Mouse (Mus musculus) hindbrain, embryonic 14.5 days (tissue): ENCODE results near the gene Dnmt1. TPM values are rescaled to one million over a fixed set of nuclear protein-coding genes. Genes with fewer than 3 reads are reported as not detected.

Experiments
- ATAC-seq: fragments of 200-750 bp; cut with Nextera tagmentation; 2 replicates; pipeline ENCODE4 v1.8.0; 2017; ENCODE audit warnings: moderate number of reproducible peaks, mild to moderate bottlenecking, moderate TSS enrichment, moderate library complexity; ENCODE audit not compliant: low FRiP score
- DNase-seq: peaks from one replicate; pipeline ENCODE4 v3.0.0-alpha.2; 2015; ENCODE audit warnings: low spot score
- H3K27ac ChIP-seq: fragments of 300-500 bp; sonication (generic); 2 replicates; pipeline ENCODE4 v1.5.1; 2014; ENCODE audit warnings: mild to moderate bottlenecking, moderate library complexity
- H3K27me3 ChIP-seq: fragments of 300-500 bp; sonication (generic); 2 replicates; pipeline ENCODE4 v1.6.1; 2014; ENCODE audit warnings: mild to moderate bottlenecking, low read length, mixed read lengths; ENCODE audit not compliant: control insufficient read depth, insufficient read depth
- H3K36me3 ChIP-seq: fragments of 300-500 bp; sonication (generic); replicated peaks from 2 replicates; pipeline ENCODE4 v1.6.1; 2014; ENCODE audit not compliant: control insufficient read depth, insufficient read depth
- H3K4me1 ChIP-seq: fragments of 300-500 bp; sonication (generic); replicated peaks from 2 replicates; pipeline ENCODE4 v1.6.1; 2014; ENCODE audit warnings: antibody characterized with exemption, low read length, mixed read lengths; ENCODE audit not compliant: control insufficient read depth, insufficient read depth
- H3K4me2 ChIP-seq: fragments of 300-500 bp; sonication (generic); replicated peaks from 2 replicates; pipeline ENCODE4 v1.6.1; 2014; ENCODE audit warnings: mild to moderate bottlenecking, moderate library complexity
- H3K4me3 ChIP-seq: fragments of 300-500 bp; sonication (generic); replicated peaks from 2 replicates; pipeline ENCODE4 v1.5.1; 2014; ENCODE audit warnings: mild to moderate bottlenecking, low read length
- H3K9ac ChIP-seq: fragments of 300-500 bp; sonication (generic); 2 replicates; pipeline ENCODE4 v1.6.1; 2014
- H3K9me3 ChIP-seq: fragments of 300-500 bp; sonication (generic); 2 replicates; pipeline ENCODE4 v1.6.1; 2016; ENCODE audit warnings: low read length; ENCODE audit not compliant: control insufficient read depth
- WGBS: fragments of 180-500 bp; shearing (Covaris S2); extraction: QIAGEN DNeasy Blood & Tissue Kit; methylation state at CpG from one replicate; pipeline ENCODE4 v1.1.7; 2014; 5-methylcytosine and 5-hydroxymethylcytosine counted together
- polyA plus RNA-seq: library from polyadenylated mRNA; unstranded; fragments of >200 nt; fragmentation: Nextera tagmentation; extraction: Ambion mirVana; gene quantifications from 2 replicates; pipeline ENCODE4 v1.2.1, GENCODE M21; 2014

The Dnmt1 gene
- polyA plus RNA-seq, 1 experiment from 2014 or later: 37.8 TPM

DNA sequence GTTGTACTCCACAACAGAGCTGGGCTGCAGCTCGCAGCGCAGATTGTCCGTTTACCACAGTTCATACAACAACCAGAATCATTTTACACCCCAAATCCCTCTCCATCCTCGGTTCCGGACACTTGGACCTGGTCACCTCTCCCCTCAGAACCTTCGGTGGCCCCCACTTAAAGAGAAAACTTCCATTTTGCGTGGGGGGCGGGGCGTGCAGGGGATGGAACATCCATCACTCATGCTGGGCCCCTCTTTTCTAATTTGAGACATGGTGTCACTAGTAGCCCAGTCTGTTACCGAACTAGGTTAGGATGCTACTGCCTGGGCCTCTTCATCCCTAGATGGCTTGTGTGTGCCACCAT lies 81.0 kb downstream of the Dnmt1 start:
- peak overlapping the region; percentile 34 for H3K4me3 ChIP-seq
- no peaks in the 10 kb centered on the region for H3K4me1 ChIP-seq
- peak overlapping the region; percentile 92 for H3K27ac ChIP-seq
- WGBS: 26% methylated on average over 10 of the region's 10 CpGs
- no peaks in the 10 kb centered on the region for H3K27me3 ChIP-seq
- H3K9ac ChIP-seq: peak overlapping the region; percentile 71
- no peak for DNase-seq
- peak; percentile 13 for ATAC-seq
- no peaks in the 10 kb centered on the region for H3K36me3 ChIP-seq
- H3K4me2 ChIP-seq: peak overlapping the region; percentile 66
- H3K9me3 ChIP-seq: no peaks in the 10 kb centered on the region

DNA sequence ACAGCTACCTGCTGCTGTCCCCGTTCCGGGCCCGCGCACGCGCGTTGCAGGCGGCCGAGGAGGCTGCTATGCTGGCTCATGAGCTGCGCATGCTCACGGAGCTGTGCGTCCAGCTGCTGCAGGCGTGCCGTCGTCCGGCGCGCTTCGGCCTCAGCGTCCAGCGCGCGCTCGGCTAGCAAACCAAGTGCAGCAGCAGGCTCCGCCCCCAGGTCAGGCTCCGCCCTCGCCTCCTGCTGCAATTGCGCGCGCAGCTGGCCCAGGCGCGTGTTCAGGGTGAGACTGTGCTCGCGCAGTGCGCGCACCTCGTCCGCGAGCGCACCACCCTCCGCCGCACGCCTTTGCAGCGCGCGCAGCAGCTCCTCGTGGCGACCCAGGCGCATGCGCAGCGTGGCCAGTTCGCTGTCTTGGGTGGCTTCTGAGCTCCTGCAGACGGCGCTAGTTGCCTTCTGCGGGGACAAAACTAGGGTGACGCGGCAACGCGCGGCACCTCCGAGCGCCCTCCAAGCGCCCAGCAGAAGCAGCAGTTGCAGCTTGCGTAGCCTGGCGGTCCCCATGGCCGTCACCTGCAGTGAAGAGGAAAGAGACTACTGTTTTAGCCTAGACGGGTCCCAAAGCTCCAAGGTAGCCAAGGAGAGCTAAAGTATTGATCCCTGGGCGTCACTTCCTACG lies 81.5 kb downstream of the Dnmt1 start:
- DNase-seq: peak; percentile 100

DNA sequence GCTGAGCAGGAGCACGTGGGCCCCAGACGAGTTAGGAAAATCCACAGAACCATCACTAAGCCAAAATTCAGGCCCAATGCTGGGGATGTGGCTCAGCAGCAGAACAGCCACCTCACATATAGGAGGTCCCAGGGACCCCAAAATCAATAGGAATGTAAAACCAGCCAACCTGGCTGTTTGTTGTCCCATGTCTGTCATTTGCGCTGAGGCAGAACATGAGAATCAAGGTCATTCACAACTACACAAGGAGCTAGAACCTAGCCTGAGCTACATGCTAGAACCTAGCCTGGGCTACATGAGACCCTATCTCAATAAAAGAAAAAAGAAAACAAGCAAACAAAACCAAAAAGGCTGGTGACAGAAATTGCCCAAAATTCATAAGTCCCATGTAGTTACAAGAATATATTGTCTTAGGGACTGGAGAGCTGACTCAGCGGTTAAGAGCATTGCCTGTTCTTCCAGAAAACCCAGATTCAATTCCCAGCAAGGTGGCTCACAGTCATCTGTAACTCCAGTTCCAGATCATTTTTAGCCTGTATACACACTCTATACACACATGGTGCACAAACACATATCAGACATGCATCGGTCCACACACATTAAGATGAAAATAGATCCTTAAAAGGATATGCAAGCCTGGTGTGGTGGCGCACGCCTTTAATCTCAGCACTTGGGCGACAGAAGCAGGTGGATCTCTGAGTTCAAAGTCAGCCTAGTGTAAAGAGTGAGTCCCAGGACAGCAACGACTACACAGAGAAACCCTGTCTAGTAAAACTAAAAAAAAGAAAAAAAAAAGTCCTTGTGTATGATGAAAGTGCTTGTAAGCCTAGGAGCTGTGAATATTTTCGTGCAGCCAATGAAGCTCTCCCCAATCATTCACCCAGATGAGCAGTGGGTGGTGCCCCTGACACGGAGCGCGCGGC lies 82.3 kb downstream of the Dnmt1 start:
- ATAC-seq: no peak

More for the DNA sequence above, 81.5 kb downstream of the Dnmt1 start:
- no peaks in the 10 kb centered on the region for H3K36me3 ChIP-seq
- peak; percentile 93 for ATAC-seq
- WGBS: under 1% methylated on average over 69 of the region's 69 CpGs
- H3K27ac ChIP-seq: peak overlapping the region; percentile 92
- no peaks in the 10 kb centered on the region for H3K9me3 ChIP-seq
- H3K9ac ChIP-seq: peak overlapping the region; percentile 71
- peak overlapping the region; percentile 34 for H3K4me3 ChIP-seq
- H3K27me3 ChIP-seq: no peaks in the 10 kb centered on the region
- peak overlapping the region; percentile 66 for H3K4me2 ChIP-seq
- no peaks in the 10 kb centered on the region for H3K4me1 ChIP-seq

DNA sequence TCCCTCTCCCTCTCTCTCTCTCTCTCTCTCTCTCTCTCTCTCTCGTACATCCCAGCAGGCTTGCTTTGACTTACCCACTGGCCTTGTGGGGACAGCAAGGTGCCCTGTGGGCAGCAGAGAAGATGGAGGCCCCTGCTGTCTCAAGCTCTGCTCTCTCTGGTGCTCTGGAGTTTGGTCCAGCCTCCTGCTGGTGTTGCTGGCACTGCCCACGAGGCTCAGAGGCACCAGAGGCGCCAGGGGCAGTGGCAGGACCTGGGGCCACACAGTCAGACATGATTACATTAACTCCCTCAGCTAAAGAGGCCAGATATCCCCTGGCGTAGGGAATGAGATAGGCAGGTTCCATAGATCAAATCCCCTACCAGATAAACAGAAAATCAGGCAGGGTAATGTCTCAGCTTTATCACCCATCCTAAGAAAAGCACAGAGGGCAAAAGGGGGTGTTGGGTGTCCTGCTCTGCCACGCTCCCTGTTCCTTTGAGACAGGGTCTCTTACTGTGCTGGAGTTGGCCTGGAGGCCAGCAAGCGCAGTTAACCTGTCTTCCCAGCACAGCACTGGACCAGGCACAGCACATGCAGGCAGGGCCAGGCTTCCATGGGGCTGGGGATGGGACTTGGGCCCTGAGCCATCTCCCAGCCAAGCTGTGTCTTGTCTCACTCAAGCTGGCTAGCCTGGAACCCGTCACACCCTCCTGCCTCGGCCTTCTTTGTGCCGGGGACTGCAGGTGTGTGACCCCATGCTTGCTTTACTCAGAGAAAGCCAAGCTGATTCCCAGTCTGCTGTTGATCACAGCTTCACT lies 83.2 kb downstream of the Dnmt1 start:
- Histone ChIP-seq H3K9me3 (no peaks in the 10 kb centered on the region), H3K4me3 (no peak overlapping the region), H3K36me3 (no peaks in the 10 kb centered on the region), H3K4me2 (no peak overlapping the region), H3K27ac (no peak overlapping the region), H3K27me3 (0 out of 2 replicates have a peak, but pooled peaks cover under 1% of the 10 kb centered on the region), H3K4me1 (no peaks in the 10 kb centered on the region), H3K9ac (no peak overlapping the region)
- 79% methylated on average over 8 of the region's 9 CpGs for WGBS
- no peak for DNase-seq
- ATAC-seq: no peak

More for the DNA sequence above, 82.3 kb downstream of the Dnmt1 start:
- H3K4me1 ChIP-seq: no peaks in the 10 kb centered on the region
- H3K4me2 ChIP-seq: peak overlapping the region; percentile 66
- 37% methylated on average over 14 of the region's 14 CpGs for WGBS
- no peaks in the 10 kb centered on the region for H3K9me3 ChIP-seq
- H3K4me3 ChIP-seq: peak overlapping the region; percentile 34
- H3K27me3 ChIP-seq: no peaks in the 10 kb centered on the region
- no peaks in the 10 kb centered on the region for H3K36me3 ChIP-seq
- H3K9ac ChIP-seq: peak overlapping the region; percentile 35; the same call in 1 of the 2 replicates
- H3K27ac ChIP-seq: peak overlapping the region; percentile 40; the same call in 1 of the 2 replicates
- no peak for DNase-seq

DNA sequence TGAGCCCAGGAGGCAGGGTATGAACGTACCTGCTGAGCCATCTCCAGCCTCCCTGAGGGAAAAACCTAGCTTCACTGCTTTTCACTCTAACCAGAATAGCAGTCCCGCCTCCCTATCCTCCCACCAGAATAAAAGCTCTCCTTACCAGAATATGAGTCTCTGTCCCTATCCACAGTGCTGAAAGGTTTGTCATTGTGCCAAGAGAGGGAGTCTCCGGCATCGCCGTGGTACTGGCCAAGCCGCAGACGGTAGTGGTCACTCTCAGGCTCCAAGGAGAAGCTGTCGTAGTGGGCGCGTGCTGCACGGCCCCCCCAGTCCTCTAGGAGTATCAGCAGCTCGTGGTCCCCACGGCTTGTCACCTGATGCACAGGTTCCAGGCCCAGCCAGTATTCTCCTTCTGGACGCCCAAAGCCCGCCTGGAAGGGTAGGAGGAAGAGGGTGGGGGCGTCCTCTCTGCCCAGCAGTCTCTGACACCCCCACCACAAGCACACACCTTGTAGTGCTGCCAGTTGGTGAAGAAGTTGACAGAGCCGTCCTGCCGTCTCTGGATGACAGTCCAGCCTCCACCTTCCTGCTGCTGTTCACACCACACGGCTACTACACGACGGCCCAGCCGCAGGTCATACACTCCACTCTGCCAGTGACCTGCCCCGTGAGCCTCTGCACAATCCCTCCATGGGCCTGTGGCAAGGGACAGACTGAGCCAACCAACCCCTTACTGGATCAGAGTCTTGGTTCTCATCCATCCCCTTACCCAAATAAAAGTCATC lies 84.5 kb downstream of the Dnmt1 start:
- Histone ChIP-seq H3K4me2 (no peak overlapping the region), H3K9me3 (no peaks in the 10 kb centered on the region), H3K4me1 (no peaks in the 10 kb centered on the region), H3K27me3 (peaks cover 14% of the 10 kb centered on the region), H3K36me3 (no peaks in the 10 kb centered on the region), H3K9ac (no peak overlapping the region), H3K4me3 (no peak overlapping the region), H3K27ac (no peak overlapping the region)
- no peak for DNase-seq
- 70% methylated on average over 23 of the region's 23 CpGs for WGBS
- ATAC-seq: no peak

DNA sequence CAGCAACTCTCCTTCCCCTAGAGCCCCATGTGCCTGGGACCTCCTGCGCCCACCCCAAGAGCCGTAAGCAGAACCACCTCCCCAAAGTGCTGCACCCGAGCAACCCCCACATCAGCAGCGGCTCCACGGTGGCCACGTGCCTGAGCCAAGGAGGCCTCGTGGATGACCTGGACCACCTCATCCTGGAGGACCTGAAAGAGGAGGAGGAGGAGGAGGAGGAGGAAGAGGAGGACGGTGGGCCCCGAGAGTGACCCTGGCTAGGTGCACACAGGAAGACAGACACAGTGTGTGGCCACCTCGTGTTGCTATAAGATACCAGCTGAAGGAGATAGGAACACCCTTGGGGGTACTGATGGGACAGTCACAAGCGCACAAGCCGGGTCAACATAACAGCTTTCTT lies 86.2 kb downstream of the Dnmt1 start:
- Histone ChIP-seq H3K4me3 (no peak overlapping the region), H3K36me3 (no peaks in the 10 kb centered on the region), H3K9me3 (no peaks in the 10 kb centered on the region), H3K4me2 (no peak overlapping the region), H3K27me3 (peaks cover 30% of the 10 kb centered on the region), H3K9ac (no peak overlapping the region), H3K4me1 (no peaks in the 10 kb centered on the region), H3K27ac (no peak overlapping the region)
- ATAC-seq (no peak), DNase-seq (no peak)
- 88% methylated on average over 12 of the region's 12 CpGs for WGBS

DNA sequence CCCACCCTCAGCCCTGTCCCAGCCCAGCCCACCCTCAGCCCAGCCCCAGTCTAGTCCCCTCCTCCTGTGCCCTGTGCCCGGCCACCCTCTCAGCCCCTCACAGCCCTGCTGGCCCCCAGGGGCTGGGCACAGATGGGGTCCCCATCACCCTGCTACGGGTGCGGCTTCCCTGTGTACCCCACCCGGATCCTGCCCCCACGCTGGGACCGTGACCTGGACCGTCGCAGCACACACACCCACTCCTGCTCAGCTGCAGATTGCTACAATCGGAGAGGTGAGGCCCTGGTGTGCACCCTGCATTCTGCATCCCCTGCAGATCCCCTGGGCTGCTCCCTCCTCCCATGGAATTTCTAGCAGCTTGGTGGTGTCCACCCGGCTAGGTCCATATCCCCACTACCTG lies 86.7 kb downstream of the Dnmt1 start:
- H3K4me2 ChIP-seq: no peak overlapping the region
- H3K9me3 ChIP-seq: no peaks in the 10 kb centered on the region
- no peak overlapping the region for H3K27ac ChIP-seq
- H3K4me1 ChIP-seq: no peaks in the 10 kb centered on the region
- DNase-seq (no peak), ATAC-seq (no peak)
- no peak overlapping the region for H3K4me3 ChIP-seq
- no peaks in the 10 kb centered on the region for H3K36me3 ChIP-seq
- 86% methylated on average over 10 of the region's 10 CpGs for WGBS
- H3K27me3 ChIP-seq: peaks cover 36% of the 10 kb centered on the region
- no peak overlapping the region for H3K9ac ChIP-seq

DNA sequence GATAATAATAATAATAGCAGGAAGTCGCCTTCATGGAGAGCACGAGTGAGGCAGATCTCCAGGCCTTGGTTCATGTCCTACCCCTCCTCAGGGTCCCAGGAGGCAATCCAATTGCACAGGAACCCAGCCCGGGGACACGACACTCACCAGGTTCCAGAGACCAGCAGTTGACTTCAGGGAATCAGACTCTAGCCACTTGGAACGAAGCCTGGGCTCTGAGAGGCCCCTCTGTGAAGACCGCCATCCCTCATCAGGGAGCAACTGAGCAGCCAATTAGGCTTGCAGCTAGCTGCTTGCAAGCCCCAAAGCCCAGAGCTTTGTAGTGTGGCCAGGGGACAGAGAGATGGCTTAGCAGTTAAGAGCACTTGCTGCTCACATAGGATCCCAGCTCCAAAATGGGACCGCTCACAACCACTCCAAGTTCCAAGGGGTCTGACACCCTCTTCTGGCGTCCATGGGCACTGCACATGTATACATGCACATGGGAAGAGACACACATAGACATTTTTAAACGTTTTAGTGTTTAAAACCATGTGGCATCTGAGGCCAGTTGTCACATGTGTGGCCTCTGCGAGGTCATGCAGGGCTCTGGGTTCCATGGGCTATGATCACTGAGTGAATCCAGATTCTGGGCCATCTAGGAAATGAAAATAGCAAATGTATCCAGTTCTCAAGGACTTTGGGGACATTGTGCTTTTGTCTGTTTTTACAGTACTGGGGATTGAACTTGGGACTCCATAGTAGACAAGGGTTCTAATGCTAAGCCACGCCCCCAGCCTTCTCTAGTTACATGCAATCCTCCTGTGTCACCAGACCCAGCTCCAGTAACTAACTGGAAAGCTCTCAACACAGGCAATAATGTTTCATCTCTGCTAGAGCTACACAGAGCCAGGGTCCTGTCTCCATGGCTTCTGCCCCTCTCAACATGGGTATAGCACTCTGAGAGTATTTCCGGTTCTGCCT lies 89.2 kb downstream of the Dnmt1 start:
- no peaks in the 10 kb centered on the region for H3K36me3 ChIP-seq
- 76% methylated on average over 12 of the region's 12 CpGs for whole genome bisulfite sequencing
- H3K4me2 ChIP-seq: no peak overlapping the region
- H3K4me1 ChIP-seq: no peaks in the 10 kb centered on the region
- H3K4me3 ChIP-seq: no peak overlapping the region
- H3K27ac ChIP-seq: no peak overlapping the region
- no peaks in the 10 kb centered on the region for H3K9me3 ChIP-seq
- DNase-seq (no peak), ATAC-seq (no peak)
- peaks cover 47% of the 10 kb centered on the region for H3K27me3 ChIP-seq
- H3K9ac ChIP-seq: no peak overlapping the region
